Mouse (Mus musculus): ENCODE measurements around the gene Gnat2.

- TF ChIP-seq CTCF (IDR thresholded peaks at IDR 0.05; ENCODE audit: borderline replicate concordance, extremely low read depth, insufficient read depth, insufficient read length) (no peak), POLR2A (IDR thresholded peaks at IDR 0.05; ENCODE audit: borderline replicate concordance, extremely low read depth, insufficient read depth, insufficient read length, poor library complexity, severe bottlenecking) (no peak)
These were observed 23.2 kb upstream of the Gnat2 start for GRCm38 (mm10) chr3:108069231-108069870.

Data from brain, embryonic 14.5 days (tissue).